Mouse (Mus musculus): ENCODE results near the gene Kcnc3. TPM values are rescaled to one million over a fixed set of nuclear protein-coding genes. Genes with fewer than 3 reads are reported as not detected.

The Kcnc3 gene
- polyA plus RNA-seq, 1 experiment from 2014 or later, result 0.24 TPM

DNA sequence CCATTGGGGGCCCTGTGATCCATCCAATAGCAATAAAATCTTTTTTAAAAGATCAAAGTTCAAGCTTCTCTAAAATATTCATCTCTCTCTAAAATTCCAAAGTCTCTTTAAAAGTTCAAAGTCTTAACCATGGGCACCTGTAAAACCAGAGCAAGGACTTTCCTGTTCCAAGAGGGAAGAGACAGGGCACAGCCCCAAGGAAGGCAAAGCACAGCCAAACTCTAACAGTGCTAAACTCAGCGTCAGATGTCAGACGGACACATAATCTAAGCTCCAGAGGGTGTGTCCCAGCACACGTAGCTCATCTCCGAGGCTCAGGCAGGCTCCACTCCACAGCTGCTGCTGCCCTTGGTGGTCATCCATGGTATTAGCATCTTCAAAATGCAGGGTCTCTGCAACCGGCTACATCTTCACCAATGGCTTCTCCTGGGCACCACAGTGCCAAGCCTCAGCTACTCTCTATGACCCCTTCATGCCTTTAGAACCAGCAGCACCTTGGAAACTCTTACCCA, 14.1 kb upstream of the Kcnc3 start:
- Histone ChIP-seq H3K9me3 (no peaks in the 10 kb centered on the region), H3K36me3 (no peaks in the 10 kb centered on the region), H3K4me1 (no peaks in the 10 kb centered on the region), H3K27me3 (ENCODE audit: insufficient read depth, poor library complexity, severe bottlenecking) (peaks cover 5% of the 10 kb centered on the region; the same call in 1 of the 2 replicates), H3K27ac (no peak overlapping the region), H3K4me3 (no peak overlapping the region)
- DNase-seq (ENCODE audit: low spot score), result no peak
- 37% methylated on average over 5 of the region's 5 CpGs for WGBS

- H3K27me3 ChIP-seq (ENCODE audit: insufficient read depth, poor library complexity, severe bottlenecking), result peaks cover 30% of the 10 kb centered on the region
- no peak overlapping the region for H3K4me3 ChIP-seq
- H3K4me1 ChIP-seq, result peaks cover 3% of the 10 kb centered on the region; the same call in 1 of the 2 replicates
- no peak for DNase-seq (ENCODE audit: low spot score)
- H3K9me3 ChIP-seq, result no peaks in the 10 kb centered on the region
- no peak overlapping the region for H3K27ac ChIP-seq
- no peaks in the 10 kb centered on the region for H3K36me3 ChIP-seq
- 47% methylated on average over 6 of the region's 6 CpGs for WGBS
These were observed 8.8 kb upstream of the Kcnc3 start for GRCm38 (mm10) chr7:44581637-44582036.

GRCm38 (mm10) chr7:44582709-44583108, 7.8 kb upstream of the Kcnc3 start:
- WGBS, result 57% methylated on average over 5 of the region's 5 CpGs
- H3K4me3 ChIP-seq, result no peak overlapping the region

GRCm38 (mm10) chr7:44583146-44583545, 7.3 kb upstream of the Kcnc3 start:
- Histone ChIP-seq H3K27me3 (ENCODE audit: insufficient read depth, poor library complexity, severe bottlenecking) (peaks cover 46% of the 10 kb centered on the region), H3K9me3 (no peaks in the 10 kb centered on the region)
- WGBS, result 70% methylated on average over 1 of the region's 1 CpGs

More at GRCm38 (mm10) chr7:44582709-44583108, 7.8 kb upstream of the Kcnc3 start:
- H3K27me3 ChIP-seq (ENCODE audit: insufficient read depth, poor library complexity, severe bottlenecking), result peaks cover 41% of the 10 kb centered on the region
- H3K27ac ChIP-seq, result no peak overlapping the region
- no peak for DNase-seq (ENCODE audit: low spot score)
- no peaks in the 10 kb centered on the region for H3K36me3 ChIP-seq
- no peaks in the 10 kb centered on the region for H3K9me3 ChIP-seq
- peaks cover 3% of the 10 kb centered on the region; the same call in 1 of the 2 replicates for H3K4me1 ChIP-seq

DNA sequence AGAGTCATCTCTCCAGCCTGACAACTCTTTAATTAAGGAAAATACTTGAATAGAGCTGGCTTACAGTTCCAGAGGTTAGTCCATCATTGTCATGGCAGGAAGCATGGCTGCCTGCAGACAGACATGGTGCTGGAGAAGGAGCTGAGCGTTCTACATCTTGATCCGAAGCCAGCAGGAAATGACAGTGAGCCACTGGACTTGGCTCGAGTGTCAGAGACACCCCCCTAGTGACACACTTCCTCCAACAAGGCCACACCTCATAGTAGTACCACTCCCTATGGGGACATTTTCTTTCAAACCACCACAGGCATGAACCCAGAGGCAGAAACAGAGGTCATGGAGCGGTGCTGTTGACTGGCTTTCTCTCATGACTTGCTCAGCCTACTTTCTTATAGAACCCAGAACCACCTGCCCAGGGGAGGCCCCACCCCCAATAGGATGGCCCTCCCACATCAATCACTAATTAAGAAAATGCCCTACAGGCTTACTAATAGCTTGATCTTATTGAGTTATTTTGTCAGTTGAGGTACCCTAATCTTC, 6.1 kb upstream of the Kcnc3 start:
- DNase-seq (ENCODE audit: low spot score), result no peak
- Histone ChIP-seq H3K4me1 (peaks cover 17% of the 10 kb centered on the region), H3K4me3 (no peak overlapping the region), H3K27ac (no peak overlapping the region), H3K27me3 (ENCODE audit: insufficient read depth, poor library complexity, severe bottlenecking) (peaks cover 57% of the 10 kb centered on the region), H3K36me3 (no peaks in the 10 kb centered on the region), H3K9me3 (no peaks in the 10 kb centered on the region)
- WGBS, result 67% methylated on average over 4 of the region's 4 CpGs

More at GRCm38 (mm10) chr7:44583146-44583545, 7.3 kb upstream of the Kcnc3 start:
- Histone ChIP-seq H3K27ac (no peak overlapping the region), H3K36me3 (no peaks in the 10 kb centered on the region), H3K4me3 (no peak overlapping the region), H3K4me1 (peaks cover 5% of the 10 kb centered on the region; the same call in 1 of the 2 replicates)
- DNase-seq (ENCODE audit: low spot score), result no peak

DNA sequence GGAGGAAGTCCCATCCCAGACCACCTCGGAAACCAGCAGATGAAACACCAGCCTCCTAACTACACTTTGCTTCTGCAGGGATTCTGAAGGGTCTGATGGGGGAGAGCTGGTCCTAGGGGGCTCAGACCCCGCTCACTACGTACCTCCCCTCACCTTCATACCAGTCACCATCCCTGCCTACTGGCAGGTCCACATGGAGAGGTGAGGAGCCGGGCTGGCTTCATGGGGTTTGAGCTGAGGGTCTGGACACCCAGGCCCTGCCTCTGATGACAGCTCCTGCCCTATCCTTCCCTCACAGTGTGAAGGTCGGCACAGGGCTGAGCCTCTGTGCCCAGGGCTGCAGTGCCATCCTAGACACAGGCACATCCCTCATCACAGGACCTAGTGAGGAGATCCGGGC, 5.5 kb upstream of the Kcnc3 start:
- 84% methylated on average over 6 of the region's 6 CpGs for WGBS
- no peak for DNase-seq (ENCODE audit: low spot score)
- no peak overlapping the region for H3K27ac ChIP-seq

DNA sequence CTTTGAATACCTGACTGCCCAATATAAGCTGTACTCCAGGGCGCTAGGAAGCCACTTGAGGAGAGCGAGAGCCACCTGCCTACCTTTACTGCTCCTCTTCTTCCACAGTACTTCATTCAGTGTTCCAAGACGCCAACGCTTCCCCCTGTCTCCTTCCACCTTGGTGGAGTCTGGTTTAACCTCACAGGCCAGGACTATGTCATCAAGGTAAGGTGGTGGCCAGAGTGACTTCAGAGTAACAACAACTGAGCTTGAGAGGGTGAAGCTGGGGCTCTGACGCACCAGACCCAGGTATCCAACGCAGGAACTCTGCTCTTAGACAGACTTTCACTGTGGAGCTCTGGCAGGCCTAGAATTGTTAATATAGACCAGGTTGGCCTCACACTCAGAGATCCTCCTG, 4.9 kb upstream of the Kcnc3 start:
- Histone ChIP-seq H3K27me3 (ENCODE audit: insufficient read depth, poor library complexity, severe bottlenecking) (peaks cover 70% of the 10 kb centered on the region), H3K4me1 (peaks cover 26% of the 10 kb centered on the region), H3K9me3 (no peaks in the 10 kb centered on the region), H3K36me3 (no peaks in the 10 kb centered on the region), H3K4me3 (no peak overlapping the region), H3K27ac (no peak overlapping the region)
- WGBS, result 84% methylated on average over 6 of the region's 6 CpGs
- DNase-seq (ENCODE audit: low spot score), result no peak

More for the DNA sequence above, 5.5 kb upstream of the Kcnc3 start:
- Histone ChIP-seq H3K4me1 (peaks cover 19% of the 10 kb centered on the region), H3K27me3 (ENCODE audit: insufficient read depth, poor library complexity, severe bottlenecking) (peaks cover 63% of the 10 kb centered on the region), H3K36me3 (no peaks in the 10 kb centered on the region), H3K4me3 (no peak overlapping the region), H3K9me3 (no peaks in the 10 kb centered on the region)

- peaks cover 35% of the 10 kb centered on the region for H3K4me1 ChIP-seq
- no peaks in the 10 kb centered on the region for H3K9me3 ChIP-seq
- H3K36me3 ChIP-seq, result no peaks in the 10 kb centered on the region
- H3K27me3 ChIP-seq (ENCODE audit: insufficient read depth, poor library complexity, severe bottlenecking), result peaks cover 79% of the 10 kb centered on the region
- no peak for DNase-seq (ENCODE audit: low spot score)
- no peak overlapping the region for H3K27ac ChIP-seq
- peak overlapping the region; percentile 51 for H3K4me3 ChIP-seq
- WGBS, result 14% methylated on average over 19 of the region's 19 CpGs
These were observed 3.9 kb upstream of the Kcnc3 start for GRCm38 (mm10) chr7:44586518-44586917.

DNA sequence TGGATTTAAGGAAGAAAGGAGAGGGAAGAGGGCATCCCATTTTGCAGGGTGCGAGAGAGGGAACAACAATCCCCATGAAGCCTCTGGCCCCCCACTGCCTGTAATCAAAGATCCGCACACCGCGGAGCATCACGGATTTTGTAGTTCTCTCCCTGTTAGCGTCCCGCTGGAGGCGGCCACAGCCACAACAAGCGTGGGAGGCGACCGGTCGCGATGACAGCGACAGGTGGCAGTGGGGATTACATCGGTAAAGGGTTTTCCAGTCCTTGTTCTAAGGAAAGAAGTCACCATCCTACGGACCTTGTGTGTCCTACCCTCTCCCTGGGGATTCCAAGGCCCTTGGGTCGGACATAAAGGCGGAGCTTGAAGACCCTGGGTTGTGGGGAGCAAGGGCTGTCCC, 3.5 kb upstream of the Kcnc3 start:
- no peak for DNase-seq (ENCODE audit: low spot score)
- Histone ChIP-seq H3K36me3 (no peaks in the 10 kb centered on the region), H3K9me3 (no peaks in the 10 kb centered on the region), H3K27ac (no peak overlapping the region), H3K27me3 (ENCODE audit: insufficient read depth, poor library complexity, severe bottlenecking) (peaks cover 80% of the 10 kb centered on the region), H3K4me1 (peaks cover 37% of the 10 kb centered on the region), H3K4me3 (peak overlapping the region; percentile 51)
- WGBS, result under 1% methylated on average over 18 of the region's 18 CpGs

- Histone ChIP-seq H3K36me3 (no peaks in the 10 kb centered on the region), H3K4me3 (no peak overlapping the region), H3K27ac (no peak overlapping the region), H3K27me3 (ENCODE audit: insufficient read depth, poor library complexity, severe bottlenecking) (peaks cover 82% of the 10 kb centered on the region), H3K9me3 (no peaks in the 10 kb centered on the region), H3K4me1 (peaks cover 37% of the 10 kb centered on the region)
- WGBS, result 36% methylated on average over 6 of the region's 6 CpGs
- DNase-seq (ENCODE audit: low spot score), result no peak
These were observed 2.8 kb upstream of the Kcnc3 start for GRCm38 (mm10) chr7:44587676-44588075.

DNA sequence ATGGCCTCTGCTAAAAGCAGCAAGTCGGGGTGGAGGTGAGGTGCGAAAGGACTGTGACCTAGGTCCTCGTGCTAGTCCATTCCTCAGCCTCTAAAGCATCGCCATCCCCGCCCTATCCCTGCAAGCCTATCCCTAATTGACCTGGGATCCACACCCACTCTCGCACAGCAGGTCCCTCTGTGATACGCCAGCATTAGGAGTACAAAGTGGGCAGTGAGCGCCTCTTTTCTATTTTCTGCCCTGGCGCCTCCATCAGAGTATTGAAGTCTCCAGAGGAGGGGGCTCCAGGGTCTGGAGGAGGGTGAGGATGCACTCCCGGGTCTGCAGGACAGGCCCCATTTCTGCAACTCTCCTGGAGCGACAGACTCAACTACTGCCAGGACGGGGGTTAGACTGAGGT, 2.1 kb upstream of the Kcnc3 start:
- WGBS, result 11% methylated on average over 12 of the region's 12 CpGs
- Histone ChIP-seq H3K36me3 (no peaks in the 10 kb centered on the region), H3K4me3 (peak overlapping the region; percentile 55), H3K27me3 (ENCODE audit: insufficient read depth, poor library complexity, severe bottlenecking) (peaks cover 87% of the 10 kb centered on the region), H3K27ac (no peak overlapping the region), H3K9me3 (no peaks in the 10 kb centered on the region), H3K4me1 (peaks cover 37% of the 10 kb centered on the region)
- no peak for DNase-seq (ENCODE audit: low spot score)

DNA sequence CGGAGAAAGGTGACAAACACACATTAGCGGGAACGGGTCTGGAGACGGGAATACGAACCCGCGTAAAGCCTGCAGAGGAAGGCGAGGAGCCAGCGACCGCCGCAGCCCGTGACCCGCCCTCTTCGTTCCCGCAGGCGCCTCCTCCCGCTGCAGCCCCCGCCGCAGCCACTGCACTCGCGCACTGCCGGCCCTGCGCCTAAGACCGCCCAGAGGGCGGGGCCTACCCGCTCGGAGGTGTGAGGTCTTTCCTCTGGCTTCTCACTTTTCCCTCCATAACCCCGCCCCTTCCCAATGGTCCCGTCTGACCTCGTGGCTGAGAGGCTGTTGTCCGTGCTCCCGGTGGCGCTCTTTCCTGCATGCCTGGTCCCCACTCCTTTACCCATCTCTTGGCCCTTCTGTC, 1.3 kb upstream of the Kcnc3 start:
- 0% methylated on average over 33 of the region's 33 CpGs for WGBS
- Histone ChIP-seq H3K36me3 (no peaks in the 10 kb centered on the region), H3K27ac (no peak overlapping the region; the same call in 1 of the 2 replicates), H3K9me3 (no peaks in the 10 kb centered on the region), H3K27me3 (ENCODE audit: insufficient read depth, poor library complexity, severe bottlenecking) (peaks cover 95% of the 10 kb centered on the region), H3K4me3 (peak overlapping the region; percentile 55), H3K4me1 (peaks cover 44% of the 10 kb centered on the region)
- DNase-seq (ENCODE audit: low spot score), result peak; percentile 87

DNA sequence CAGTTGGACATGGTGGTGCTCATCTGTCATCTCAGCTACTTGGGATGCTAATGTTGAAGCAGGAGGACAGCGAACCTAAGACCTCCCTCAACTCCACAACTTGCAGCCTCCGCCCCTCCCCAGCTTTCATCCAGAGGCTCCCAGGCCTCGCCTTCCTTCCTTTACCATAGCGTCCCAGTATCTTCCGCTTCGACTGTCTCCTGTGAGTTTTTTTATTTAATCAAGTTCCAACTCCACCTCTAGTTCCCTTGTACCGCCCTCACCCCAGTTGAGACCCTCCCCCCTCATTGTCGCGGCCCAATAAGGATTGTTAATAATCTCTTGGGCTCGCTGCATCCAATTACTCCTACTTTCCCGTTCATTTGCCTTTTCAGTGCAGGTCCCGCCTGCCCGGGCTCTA, 518 bp upstream of the Kcnc3 start:
- no peaks in the 10 kb centered on the region for H3K36me3 ChIP-seq
- peaks cover 44% of the 10 kb centered on the region for H3K4me1 ChIP-seq
- no peaks in the 10 kb centered on the region for H3K9me3 ChIP-seq
- no peak for DNase-seq (ENCODE audit: low spot score)
- H3K4me3 ChIP-seq, result peak overlapping the region; percentile 71
- WGBS, result 4% methylated on average over 13 of the region's 13 CpGs
- peaks cover 95% of the 10 kb centered on the region for H3K27me3 ChIP-seq (ENCODE audit: insufficient read depth, poor library complexity, severe bottlenecking)
- H3K27ac ChIP-seq, result no peak overlapping the region

Data from heart, embryonic 10.5 days (tissue).